Mouse (Mus musculus) hindbrain, postnatal 0 days (tissue): ENCODE results near the gene Hjurp. TPM values are rescaled to one million over a fixed set of nuclear protein-coding genes. Genes with fewer than 3 reads are reported as not detected.

Source experiments
- ATAC-seq: fragments of 200-750 bp; cut with Nextera tagmentation; 2 replicates; pipeline ENCODE4 v1.8.0; 2017; ENCODE audit warnings: mild to moderate bottlenecking, moderate TSS enrichment, moderate library complexity
- DNase-seq: peaks from one replicate; pipeline ENCODE4 v3.0.0-alpha.2; 2015; ENCODE audit warnings: low spot score
- H3K27ac ChIP-seq: fragments of 300-500 bp; sonication (generic); 2 replicates; pipeline ENCODE4 v1.5.1; 2014; ENCODE audit warnings: mild to moderate bottlenecking
- H3K27me3 ChIP-seq: fragments of 300-500 bp; sonication (generic); 2 replicates; pipeline ENCODE4 v1.6.1; 2014; ENCODE audit warnings: low read length, mixed read lengths; ENCODE audit not compliant: insufficient read depth
- H3K36me3 ChIP-seq: fragments of 300-500 bp; sonication (generic); 2 replicates; pipeline ENCODE4 v1.6.1; 2014; ENCODE audit warnings: low read length, mixed read lengths; ENCODE audit not compliant: insufficient read depth
- H3K4me1 ChIP-seq: fragments of 300-500 bp; sonication (generic); 2 replicates; pipeline ENCODE4 v1.6.1; 2014; ENCODE audit warnings: antibody characterized with exemption, low read length, mixed read lengths; ENCODE audit not compliant: insufficient read depth
- H3K4me2 ChIP-seq: fragments of 300-500 bp; sonication (generic); 2 replicates; pipeline ENCODE4 v1.6.1; 2014; ENCODE audit warnings: low read depth, mild to moderate bottlenecking, low read length, moderate library complexity, mixed read lengths
- H3K4me3 ChIP-seq: fragments of 300-500 bp; sonication (generic); 2 replicates; pipeline ENCODE4 v1.5.1; 2014; ENCODE audit warnings: low read length
- H3K9ac ChIP-seq: fragments of 300-500 bp; sonication (generic); replicated peaks from 2 replicates; pipeline ENCODE4 v1.6.1; 2014; ENCODE audit warnings: mild to moderate bottlenecking, low read length, moderate library complexity, mixed read lengths
- H3K9me3 ChIP-seq: fragments of 300-500 bp; sonication (generic); 2 replicates; pipeline ENCODE4 v1.6.1; 2016; ENCODE audit warnings: low read length, mixed read lengths
- CTCF ChIP-seq: IDR thresholded peaks from 2 replicates; pipeline ENCODE4 v1.5.1; 2016; ENCODE audit warnings: antibody characterized with exemption, control low read depth, low read depth
- WGBS: fragments of 180-500 bp; shearing (Covaris S2); extraction: QIAGEN DNeasy Blood & Tissue Kit; methylation state at CpG from one replicate; pipeline ENCODE4 v1.1.7; 2014; 5-methylcytosine and 5-hydroxymethylcytosine counted together
- polyA plus RNA-seq: library from polyadenylated mRNA; unstranded; fragments of >200 nt; fragmentation: Nextera tagmentation; extraction: Ambion mirVana; gene quantifications from 2 replicates; pipeline ENCODE4 v1.2.1, GENCODE M21; 2015
- total RNA-seq: library from RNA; depleted of rRNA; stranded (reverse); fragments of >200 nt; gene quantifications from 2 replicates; pipeline ENCODE4 v1.2.3, GENCODE M21; 2014

Hjurp gene
- total and polyA plus RNA-seq, 2 experiments from 2014 or later, result 47.2 to 86.3 TPM

DNA sequence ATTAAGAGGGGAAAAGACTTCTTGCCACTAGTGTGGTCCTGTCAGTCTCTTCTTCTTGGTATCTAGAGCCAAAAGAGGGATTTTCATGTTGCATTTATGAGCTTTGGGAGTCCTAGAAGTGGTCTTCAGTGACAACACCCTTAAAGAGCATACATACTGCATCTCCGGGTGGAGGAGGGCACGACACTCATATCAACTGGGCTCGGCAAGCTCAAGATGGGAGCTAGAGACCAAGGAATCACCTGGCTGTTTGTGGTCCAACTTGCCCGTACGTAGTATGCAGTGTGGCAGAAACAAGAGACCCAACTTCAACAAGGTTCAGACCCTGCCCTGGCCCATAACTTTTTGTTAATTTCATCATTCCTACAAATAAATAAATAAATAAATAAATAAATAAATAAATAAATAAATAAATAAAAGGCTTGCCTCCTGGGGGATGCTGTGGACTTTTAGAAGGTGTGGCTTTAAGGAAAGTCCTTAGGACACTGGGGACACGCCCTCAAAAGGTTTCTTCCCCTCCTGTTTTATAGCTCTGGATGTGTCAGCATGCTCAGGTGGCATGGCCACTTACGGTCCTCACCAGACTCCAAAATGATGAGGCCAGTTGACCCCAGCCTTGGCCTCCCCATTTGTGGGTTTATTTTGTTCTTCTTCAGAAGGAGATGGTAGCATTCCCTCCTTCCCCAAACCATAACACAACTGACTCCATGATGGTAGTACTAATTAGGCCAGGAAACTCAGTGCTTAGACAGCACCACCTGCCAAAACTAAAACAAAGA, 20.2 kb upstream of the Hjurp start:
- Histone ChIP-seq H3K9ac (no peak overlapping the region), H3K36me3 (no peaks in the 10 kb centered on the region), H3K4me3 (no peak overlapping the region), H3K4me1 (no peaks in the 10 kb centered on the region), H3K27me3 (no peaks in the 10 kb centered on the region), H3K4me2 (no peak overlapping the region), H3K27ac (no peak overlapping the region), H3K9me3 (peaks cover 70% of the 10 kb centered on the region)
- 69% methylated on average over 7 of the region's 7 CpGs for WGBS
- no peak for TF ChIP-seq CTCF
- peak; percentile 12 for DNase-seq
- ATAC-seq, result no peak

GRCm38 (mm10) chr1:88296171-88296920, 18.9 kb upstream of the Hjurp start:
- 77% methylated on average over 4 of the region's 4 CpGs for WGBS
- TF ChIP-seq CTCF, result no peak
- Histone ChIP-seq H3K9ac (no peak overlapping the region), H3K4me1 (no peaks in the 10 kb centered on the region), H3K4me2 (no peak overlapping the region), H3K36me3 (no peaks in the 10 kb centered on the region), H3K27me3 (no peaks in the 10 kb centered on the region), H3K9me3 (peaks cover 67% of the 10 kb centered on the region), H3K27ac (no peak overlapping the region), H3K4me3 (no peak overlapping the region)
- ATAC-seq, result 0 out of 2 replicates have a peak, but pooled peaks have one; percentile 13
- DNase-seq, result no peak

DNA sequence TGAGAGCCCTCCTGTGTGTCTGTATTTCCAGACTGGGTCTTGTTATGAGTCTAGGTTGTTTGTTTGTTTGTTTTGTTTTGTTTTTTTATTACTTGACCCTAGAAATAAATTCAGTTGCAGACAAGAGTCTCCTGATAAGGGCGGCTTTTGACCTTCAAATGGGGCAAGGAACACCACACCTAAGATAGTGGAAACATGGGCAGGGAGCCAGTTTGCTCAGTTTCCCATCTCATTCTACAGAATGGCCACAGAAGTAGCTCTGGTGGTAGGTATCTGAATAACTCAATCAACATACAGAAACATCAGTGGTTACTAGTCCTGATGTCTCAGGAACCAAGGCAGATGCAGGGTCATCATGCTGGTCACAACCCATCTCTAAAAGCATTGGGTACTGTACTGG, 17.2 kb upstream of the Hjurp start:
- no peaks in the 10 kb centered on the region for H3K27me3 ChIP-seq
- ATAC-seq (no peak), DNase-seq (no peak)
- H3K9ac ChIP-seq, result no peak overlapping the region
- no peak overlapping the region for H3K4me3 ChIP-seq
- no peaks in the 10 kb centered on the region for H3K4me1 ChIP-seq
- H3K4me2 ChIP-seq, result no peak overlapping the region
- no peaks in the 10 kb centered on the region for H3K36me3 ChIP-seq
- H3K27ac ChIP-seq, result no peak overlapping the region
- 22% methylated on average over 1 of the region's 1 CpGs for WGBS
- TF ChIP-seq CTCF, result no peak
- peaks cover 63% of the 10 kb centered on the region for H3K9me3 ChIP-seq

GRCm38 (mm10) chr1:88292057-88292456, 14.6 kb upstream of the Hjurp start:
- Histone ChIP-seq H3K9ac (no peak overlapping the region), H3K27ac (no peak overlapping the region), H3K27me3 (no peaks in the 10 kb centered on the region), H3K9me3 (peaks cover 60% of the 10 kb centered on the region), H3K4me3 (no peak overlapping the region), H3K4me1 (no peaks in the 10 kb centered on the region), H3K36me3 (no peaks in the 10 kb centered on the region), H3K4me2 (no peak overlapping the region)
- TF ChIP-seq CTCF, result no peak
- DNase-seq (no peak), ATAC-seq (no peak)
- 54% methylated on average over 2 of the region's 2 CpGs for WGBS

GRCm38 (mm10) chr1:88291409-88292005, 14.1 kb upstream of the Hjurp start:
- no peak for TF ChIP-seq CTCF
- no peak overlapping the region for H3K9ac ChIP-seq
- WGBS, result 64% methylated on average over 3 of the region's 3 CpGs
- no peak overlapping the region for H3K4me2 ChIP-seq
- H3K4me3 ChIP-seq, result no peak overlapping the region
- H3K27me3 ChIP-seq, result no peaks in the 10 kb centered on the region
- H3K27ac ChIP-seq, result no peak overlapping the region
- ATAC-seq, result no peak
- H3K9me3 ChIP-seq, result peaks cover 59% of the 10 kb centered on the region
- DNase-seq, result no peak
- H3K36me3 ChIP-seq, result no peaks in the 10 kb centered on the region
- no peaks in the 10 kb centered on the region for H3K4me1 ChIP-seq

DNA sequence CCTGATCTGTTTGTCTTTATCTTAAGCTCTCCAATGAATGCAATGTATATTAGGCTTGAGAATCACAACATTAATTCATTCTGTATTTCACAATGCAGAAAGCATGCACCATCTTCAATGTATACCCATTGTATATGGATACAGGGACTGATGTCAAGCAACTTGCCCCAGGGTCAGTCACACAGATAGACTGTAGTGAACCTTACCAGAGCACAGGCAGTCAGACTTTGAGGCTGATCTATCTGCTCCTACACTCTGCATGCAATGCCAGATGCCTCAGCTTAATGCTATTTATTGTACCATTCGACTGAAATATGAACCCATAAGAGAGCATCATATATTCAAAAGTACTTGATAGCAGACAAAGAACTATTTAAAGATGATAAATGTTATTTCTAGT, 13.1 kb upstream of the Hjurp start:
- Histone ChIP-seq H3K4me3 (no peak overlapping the region), H3K27me3 (no peaks in the 10 kb centered on the region), H3K36me3 (no peaks in the 10 kb centered on the region), H3K9me3 (peaks cover 53% of the 10 kb centered on the region), H3K4me2 (no peak overlapping the region), H3K4me1 (no peaks in the 10 kb centered on the region), H3K27ac (no peak overlapping the region), H3K9ac (no peak overlapping the region)
- DNase-seq (no peak), ATAC-seq (no peak)
- TF ChIP-seq CTCF, result no peak
- 67% methylated on average over 1 of the region's 1 CpGs for WGBS
